Mouse (Mus musculus): ENCODE measurements around the gene Myh9. TPM values are rescaled to one million over a fixed set of nuclear protein-coding genes. Genes with fewer than 3 reads are reported as not detected.

Gene Myh9
- polyA plus RNA-seq, 1 experiment from 2014 or later = 55.4 TPM

DNA sequence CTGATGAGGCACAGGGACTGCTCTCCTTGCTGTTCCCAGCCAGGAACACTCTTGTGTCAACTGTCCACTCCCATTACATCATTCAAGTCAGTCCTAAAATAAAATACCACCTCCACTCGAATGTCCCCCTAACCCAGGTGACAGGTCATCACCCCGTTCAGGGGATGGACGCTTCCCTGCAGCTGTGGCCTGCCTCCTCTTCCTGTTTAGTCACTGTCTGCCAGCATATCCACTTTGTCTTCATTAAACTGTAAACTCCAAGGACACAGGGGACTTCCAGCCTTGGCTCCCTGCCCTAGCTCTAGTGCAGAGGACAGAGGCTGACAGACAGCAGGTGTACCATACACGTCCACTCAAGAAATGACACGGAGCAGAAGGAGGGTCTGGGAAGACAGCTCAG lies 14.6 kb upstream of the Myh9 start:
- H3K27ac ChIP-seq (ENCODE audit: low read length) = peak overlapping the region; percentile 88
- H3K27me3 ChIP-seq (ENCODE audit: insufficient read depth, low read length) = no peaks in the 10 kb centered on the region

DNA sequence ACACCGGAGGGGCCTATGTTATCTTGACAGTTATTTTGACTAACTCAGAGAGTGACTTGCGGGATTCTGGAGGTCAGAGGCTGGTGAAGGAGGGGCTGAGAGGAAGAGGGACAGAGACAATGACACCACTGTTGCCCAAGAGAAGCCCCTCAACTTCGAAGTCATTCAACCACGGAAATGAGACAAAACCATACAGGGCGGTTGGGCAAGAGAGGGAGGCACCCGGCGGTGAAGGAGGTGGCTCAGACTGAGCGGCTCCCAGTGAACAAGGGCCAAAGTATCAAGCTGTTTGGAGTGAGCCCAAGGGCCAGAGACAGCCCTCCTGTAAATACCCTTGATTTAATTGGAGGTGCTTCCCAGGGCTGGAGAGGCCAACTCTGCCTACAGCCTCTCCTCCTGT lies 13.3 kb upstream of the Myh9 start:
- ATAC-seq (ENCODE audit: low FRiP score, low TSS enrichment) = no peak
- Histone ChIP-seq H3K4me3 (ENCODE audit: low read length) (no peak overlapping the region), H3K4me1 (ENCODE audit: insufficient read depth, low read length) (peaks cover 40% of the 10 kb centered on the region), H3K36me3 (ENCODE audit: insufficient read depth, low read length) (no peaks in the 10 kb centered on the region), H3K27me3 (ENCODE audit: insufficient read depth, low read length) (no peaks in the 10 kb centered on the region), H3K9ac (replicated peaks; ENCODE audit: low read length) (no peak overlapping the region), H3K9me3 (ENCODE audit: low read length) (0 out of 2 replicates have a peak, but pooled peaks cover 3% of the 10 kb centered on the region), H3K4me2 (replicated peaks; ENCODE audit: low read depth, low read length) (no peak overlapping the region), H3K27ac (ENCODE audit: low read length) (no peak overlapping the region; the same call in 1 of the 2 replicates)
- WGBS = 45% methylated on average over 8 of the region's 8 CpGs

More for the DNA sequence above, 14.6 kb upstream of the Myh9 start:
- Histone ChIP-seq H3K4me1 (ENCODE audit: insufficient read depth, low read length) (peaks cover 34% of the 10 kb centered on the region), H3K4me2 (replicated peaks; ENCODE audit: low read depth, low read length) (no peak overlapping the region), H3K36me3 (ENCODE audit: insufficient read depth, low read length) (no peaks in the 10 kb centered on the region), H3K9me3 (ENCODE audit: low read length) (0 out of 2 replicates have a peak, but pooled peaks cover 3% of the 10 kb centered on the region), H3K4me3 (ENCODE audit: low read length) (no peak overlapping the region), H3K9ac (replicated peaks; ENCODE audit: low read length) (no peak overlapping the region)
- no peak for ATAC-seq (ENCODE audit: low FRiP score, low TSS enrichment)
- 23% methylated on average over 5 of the region's 5 CpGs for WGBS

DNA sequence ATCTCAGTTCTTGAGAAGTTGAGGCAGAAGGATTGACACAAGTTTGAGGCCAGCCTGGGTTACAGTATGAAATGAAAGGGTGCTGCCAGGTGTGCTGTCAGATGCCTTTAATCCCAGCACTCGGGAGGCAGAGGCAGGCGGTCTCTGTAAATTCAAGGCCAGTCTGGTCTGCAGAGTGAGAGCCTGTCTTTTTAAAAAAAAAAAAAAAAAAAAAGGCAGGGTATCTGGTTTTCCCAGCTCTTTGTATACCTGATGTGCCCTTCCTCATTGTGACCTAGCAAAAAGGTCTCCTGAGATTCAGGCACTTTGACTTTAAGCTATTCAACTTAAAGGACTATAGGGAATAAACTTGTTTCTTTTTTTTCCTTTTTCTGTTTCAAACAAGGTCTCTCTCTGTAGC lies 10.0 kb upstream of the Myh9 start:
- Histone ChIP-seq H3K36me3 (ENCODE audit: insufficient read depth, low read length) (no peaks in the 10 kb centered on the region), H3K9ac (replicated peaks; ENCODE audit: low read length) (no peak overlapping the region), H3K27me3 (ENCODE audit: insufficient read depth, low read length) (no peaks in the 10 kb centered on the region), H3K4me2 (replicated peaks; ENCODE audit: low read depth, low read length) (no peak overlapping the region), H3K27ac (ENCODE audit: low read length) (no peak overlapping the region), H3K4me3 (ENCODE audit: low read length) (no peak overlapping the region), H3K9me3 (ENCODE audit: low read length) (0 out of 2 replicates have a peak, but pooled peaks cover 3% of the 10 kb centered on the region), H3K4me1 (ENCODE audit: insufficient read depth, low read length) (peaks cover 31% of the 10 kb centered on the region)
- 70% methylated on average over 2 of the region's 2 CpGs for WGBS
- no peak for ATAC-seq (ENCODE audit: low FRiP score, low TSS enrichment)

DNA sequence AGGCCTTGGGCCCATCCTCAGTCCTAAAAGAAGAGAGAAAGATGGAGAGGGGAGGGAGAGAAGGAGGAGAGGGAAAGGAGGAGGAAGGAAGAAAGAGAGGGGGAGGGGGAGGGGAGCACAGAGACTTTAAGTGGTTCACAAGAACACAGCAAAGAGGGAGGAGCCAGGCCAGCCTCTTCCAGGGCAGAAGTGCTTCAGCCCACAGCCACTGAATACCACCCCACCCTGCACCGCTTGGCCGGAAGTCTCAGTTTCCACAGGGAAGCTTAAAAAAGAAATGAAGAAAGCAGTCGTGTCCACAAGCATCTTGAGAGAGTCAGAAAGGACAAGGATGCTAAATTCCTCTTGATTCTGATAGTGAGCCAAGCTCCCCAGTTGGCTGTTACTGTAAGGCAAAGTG lies 9.2 kb upstream of the Myh9 start:
- no peak overlapping the region for H3K4me3 ChIP-seq (ENCODE audit: low read length)
- no peaks in the 10 kb centered on the region for H3K27me3 ChIP-seq (ENCODE audit: insufficient read depth, low read length)
- no peak overlapping the region for H3K27ac ChIP-seq (ENCODE audit: low read length)
- no peak for ATAC-seq (ENCODE audit: low FRiP score, low TSS enrichment)
- H3K9ac ChIP-seq (replicated peaks; ENCODE audit: low read length) = no peak overlapping the region
- no peaks in the 10 kb centered on the region for H3K36me3 ChIP-seq (ENCODE audit: insufficient read depth, low read length)
- peaks cover 22% of the 10 kb centered on the region for H3K4me1 ChIP-seq (ENCODE audit: insufficient read depth, low read length)
- 24% methylated on average over 3 of the region's 3 CpGs for WGBS
- H3K4me2 ChIP-seq (replicated peaks; ENCODE audit: low read depth, low read length) = no peak overlapping the region
- 0 out of 2 replicates have a peak, but pooled peaks cover 3% of the 10 kb centered on the region for H3K9me3 ChIP-seq (ENCODE audit: low read length)

DNA sequence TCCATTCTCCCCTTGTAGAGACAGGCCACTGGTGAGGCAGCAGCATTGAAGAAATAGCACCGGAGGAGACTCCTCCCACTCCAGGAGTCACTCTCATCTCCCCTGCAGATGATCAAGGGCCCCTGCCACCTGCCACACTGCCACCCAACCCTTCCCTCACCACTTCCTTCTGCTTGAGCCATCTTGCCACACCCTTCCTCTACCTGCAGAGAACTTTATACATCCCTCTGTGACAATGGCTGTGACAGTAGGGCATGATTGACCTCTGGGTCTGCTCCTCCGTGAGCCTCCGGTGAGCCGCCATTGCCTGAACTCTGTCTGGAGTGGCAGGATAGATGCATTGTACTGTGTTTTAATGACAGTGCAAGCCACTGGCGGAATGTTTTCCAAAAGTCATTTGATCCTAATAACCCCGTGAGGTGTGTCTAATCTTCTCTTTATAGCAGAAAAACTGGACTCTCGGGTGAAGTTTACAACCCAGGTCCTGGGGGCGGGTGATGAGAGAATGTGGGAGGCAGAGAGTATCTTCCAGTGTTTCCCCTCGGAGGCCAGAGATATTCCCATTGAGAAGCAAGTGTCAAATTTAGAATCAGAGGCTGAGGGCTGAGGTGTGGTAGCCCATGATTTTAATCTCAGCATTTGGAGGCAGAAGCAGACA lies 7.7 kb upstream of the Myh9 start:
- Histone ChIP-seq H3K9me3 (ENCODE audit: low read length) (0 out of 2 replicates have a peak, but pooled peaks cover 3% of the 10 kb centered on the region), H3K27ac (ENCODE audit: low read length) (no peak overlapping the region), H3K27me3 (ENCODE audit: insufficient read depth, low read length) (no peaks in the 10 kb centered on the region), H3K4me1 (ENCODE audit: insufficient read depth, low read length) (0 out of 2 replicates have a peak, but pooled peaks cover 12% of the 10 kb centered on the region), H3K36me3 (ENCODE audit: insufficient read depth, low read length) (no peaks in the 10 kb centered on the region), H3K9ac (replicated peaks; ENCODE audit: low read length) (no peak overlapping the region), H3K4me2 (replicated peaks; ENCODE audit: low read depth, low read length) (no peak overlapping the region), H3K4me3 (ENCODE audit: low read length) (no peak overlapping the region)
- WGBS = 52% methylated on average over 9 of the region's 9 CpGs
- ATAC-seq (ENCODE audit: low FRiP score, low TSS enrichment) = peak; percentile 37; the same call in 1 of the 2 replicates

DNA sequence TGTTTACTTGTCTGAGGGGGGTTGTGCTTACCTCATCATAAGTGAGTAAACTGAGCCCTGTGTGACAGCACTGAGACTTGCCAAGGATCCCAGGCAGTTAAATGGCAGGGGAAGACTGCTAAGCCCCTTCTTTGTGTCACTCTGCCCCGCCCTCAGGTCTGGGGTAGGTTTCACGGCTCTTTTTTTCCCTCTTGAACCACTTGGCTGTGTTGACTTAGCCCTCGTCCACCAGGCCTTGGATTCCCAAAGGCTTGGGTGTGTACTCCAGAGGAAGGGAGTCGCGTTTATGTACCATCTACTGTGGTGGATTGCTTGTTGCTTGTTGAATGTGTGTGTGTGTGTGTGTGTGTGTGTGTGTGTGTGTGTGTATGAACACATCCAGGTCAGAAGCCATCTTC lies 7.1 kb upstream of the Myh9 start:
- no peak for ATAC-seq (ENCODE audit: low FRiP score, low TSS enrichment)
- Histone ChIP-seq H3K4me3 (ENCODE audit: low read length) (no peak overlapping the region), H3K36me3 (ENCODE audit: insufficient read depth, low read length) (no peaks in the 10 kb centered on the region), H3K9me3 (ENCODE audit: low read length) (0 out of 2 replicates have a peak, but pooled peaks cover 3% of the 10 kb centered on the region), H3K4me1 (ENCODE audit: insufficient read depth, low read length) (0 out of 2 replicates have a peak, but pooled peaks cover 12% of the 10 kb centered on the region), H3K9ac (replicated peaks; ENCODE audit: low read length) (no peak overlapping the region), H3K4me2 (replicated peaks; ENCODE audit: low read depth, low read length) (no peak overlapping the region), H3K27ac (ENCODE audit: low read length) (no peak overlapping the region), H3K27me3 (ENCODE audit: insufficient read depth, low read length) (no peaks in the 10 kb centered on the region)
- 58% methylated on average over 5 of the region's 5 CpGs for WGBS

DNA sequence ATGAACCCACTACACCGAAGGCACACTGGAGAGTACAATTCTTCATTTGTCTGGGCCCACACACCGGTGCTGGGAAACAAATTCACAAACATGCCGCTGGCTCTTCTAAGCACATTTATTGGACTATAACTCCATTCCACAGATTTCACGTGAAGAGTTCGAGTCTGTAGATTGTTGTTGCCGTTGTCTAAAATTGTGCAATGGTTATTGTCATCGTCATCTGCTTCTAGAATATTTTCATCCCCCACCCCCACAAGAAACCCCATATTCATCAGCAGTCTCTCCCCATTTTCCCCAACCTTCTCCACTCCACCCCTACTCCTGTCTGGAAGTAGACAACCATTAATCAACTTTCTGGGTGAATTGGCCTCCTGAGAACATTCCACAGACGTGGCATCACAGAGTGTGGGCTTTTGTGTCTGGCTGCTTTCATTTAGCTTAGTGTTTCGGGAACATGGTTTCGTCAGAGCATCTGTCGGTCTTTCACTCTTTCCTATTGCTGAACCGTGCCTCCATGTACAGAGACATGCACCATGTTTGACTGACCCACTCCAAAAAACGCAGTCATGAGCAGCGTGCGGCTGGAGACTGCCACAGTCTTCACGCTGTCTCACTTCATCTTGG lies 6.6 kb upstream of the Myh9 start:
- Histone ChIP-seq H3K27me3 (ENCODE audit: insufficient read depth, low read length) (no peaks in the 10 kb centered on the region), H3K9me3 (ENCODE audit: low read length) (0 out of 2 replicates have a peak, but pooled peaks cover 3% of the 10 kb centered on the region), H3K4me1 (ENCODE audit: insufficient read depth, low read length) (peaks cover 13% of the 10 kb centered on the region; the same call in 1 of the 2 replicates), H3K36me3 (ENCODE audit: insufficient read depth, low read length) (no peaks in the 10 kb centered on the region), H3K27ac (ENCODE audit: low read length) (no peak overlapping the region), H3K4me3 (ENCODE audit: low read length) (no peak overlapping the region), H3K4me2 (replicated peaks; ENCODE audit: low read depth, low read length) (no peak overlapping the region), H3K9ac (replicated peaks; ENCODE audit: low read length) (no peak overlapping the region)
- ATAC-seq (ENCODE audit: low FRiP score, low TSS enrichment) = peak; percentile 21; the same call in 1 of the 2 replicates
- 88% methylated on average over 16 of the region's 16 CpGs for WGBS

DNA sequence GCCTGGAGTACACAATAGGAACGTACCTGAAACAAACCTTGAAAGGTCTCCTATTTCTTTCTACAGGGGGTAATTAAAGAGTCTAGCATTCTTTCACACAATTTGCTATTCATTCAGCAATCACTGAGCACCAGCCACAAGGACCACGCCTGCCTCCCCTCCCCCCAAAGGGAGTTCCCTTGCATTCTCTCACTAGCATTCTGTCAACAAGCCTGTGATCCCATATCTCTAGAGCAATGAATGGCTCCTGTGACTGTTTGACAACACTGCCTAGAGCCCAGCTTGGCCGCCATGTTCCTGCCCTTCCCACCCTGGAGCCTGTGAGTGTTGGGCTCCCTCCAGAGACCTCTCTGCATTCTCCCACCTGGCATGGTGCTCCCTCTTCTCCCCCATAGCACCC lies 5.9 kb upstream of the Myh9 start:
- H3K27ac ChIP-seq (ENCODE audit: low read length) = no peak overlapping the region
- H3K4me2 ChIP-seq (replicated peaks; ENCODE audit: low read depth, low read length) = no peak overlapping the region
- H3K27me3 ChIP-seq (ENCODE audit: insufficient read depth, low read length) = no peaks in the 10 kb centered on the region
- no peak overlapping the region for H3K9ac ChIP-seq (replicated peaks; ENCODE audit: low read length)
- H3K4me3 ChIP-seq (ENCODE audit: low read length) = no peak overlapping the region
- no peaks in the 10 kb centered on the region for H3K36me3 ChIP-seq (ENCODE audit: insufficient read depth, low read length)
- 80% methylated on average over 3 of the region's 3 CpGs for WGBS
- H3K4me1 ChIP-seq (ENCODE audit: insufficient read depth, low read length) = peaks cover 20% of the 10 kb centered on the region
- H3K9me3 ChIP-seq (ENCODE audit: low read length) = 0 out of 2 replicates have a peak, but pooled peaks cover under 1% of the 10 kb centered on the region
- no peak for ATAC-seq (ENCODE audit: low FRiP score, low TSS enrichment)

DNA sequence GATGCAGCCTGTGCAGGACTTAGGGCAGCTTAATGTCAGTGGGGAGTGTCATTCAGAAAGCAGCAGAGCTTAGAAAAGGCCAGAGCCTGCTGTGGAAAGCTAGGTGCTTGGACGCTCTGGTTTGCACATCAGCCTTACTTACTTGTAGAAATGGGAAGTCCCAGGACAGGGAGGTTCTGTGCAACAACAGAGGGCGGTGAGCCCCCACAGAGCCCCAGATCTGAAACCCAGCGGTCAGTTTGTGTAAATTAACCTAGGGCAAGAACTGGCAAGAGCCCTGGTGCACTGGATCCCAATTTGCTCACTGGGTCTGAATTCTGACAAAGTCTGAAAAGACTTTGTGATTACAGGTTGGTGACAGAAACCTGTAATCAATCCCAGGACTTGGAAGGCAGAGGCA lies 5.1 kb upstream of the Myh9 start:
- Histone ChIP-seq H3K36me3 (ENCODE audit: insufficient read depth, low read length) (no peaks in the 10 kb centered on the region), H3K4me3 (ENCODE audit: low read length) (no peak overlapping the region), H3K27me3 (ENCODE audit: insufficient read depth, low read length) (no peaks in the 10 kb centered on the region), H3K4me2 (replicated peaks; ENCODE audit: low read depth, low read length) (no peak overlapping the region), H3K9ac (replicated peaks; ENCODE audit: low read length) (no peak overlapping the region), H3K27ac (ENCODE audit: low read length) (no peak overlapping the region), H3K4me1 (ENCODE audit: insufficient read depth, low read length) (peaks cover 23% of the 10 kb centered on the region), H3K9me3 (ENCODE audit: low read length) (no peaks in the 10 kb centered on the region)
- ATAC-seq (ENCODE audit: low FRiP score, low TSS enrichment) = no peak
- 74% methylated on average over 3 of the region's 3 CpGs for WGBS
